Mouse (Mus musculus) CH12.LX (cell line): ENCODE measurements at regions not wholly inside any gene's neighbourhood (a gene's known extent, or its start where the extent isn't known, plus 50 kb on each side); places are given as distances from the start of the nearest gene placed in this dataset.

Source experiments
- DNase-seq: peaks from one replicate; pipeline ENCODE4 v3.0.0-alpha.2; 2013; ENCODE audit errors: extremely low read depth
- H3K27ac ChIP-seq: 2 replicates; pipeline ENCODE4 v1.5.1; 2012; ENCODE audit warnings: low read depth, mild to moderate bottlenecking, control low read depth, moderate library complexity; ENCODE audit not compliant: insufficient read depth
- H3K27me3 ChIP-seq: replicated peaks from 2 replicates; pipeline ENCODE3; 2012; ENCODE audit warnings: inconsistent platforms
- H3K36me3 ChIP-seq, 2 experiments: replicated peaks in 1 of 2; 2 replicates each; pipeline versions ENCODE3 to v1.6.1; 2012; ENCODE audit warnings: inconsistent platforms in 1 of 2, low read length in 1 of 2, mild to moderate bottlenecking in 1 of 2, mixed read lengths in 1 of 2, moderate library complexity in 1 of 2; ENCODE audit not compliant: control insufficient read depth in 1 of 2, insufficient read depth in 1 of 2
- H3K4me1 ChIP-seq, 2 experiments: 2 replicates each; pipeline ENCODE4 v1.6.1; 2012; ENCODE audit warnings: inconsistent platforms in 1 of 2, moderate library complexity in 1 of 2; ENCODE audit not compliant: insufficient read depth in 2 of 2, control insufficient read depth in 1 of 2
- H3K4me2 ChIP-seq: 2 replicates; pipeline ENCODE4 v1.6.1; 2012; ENCODE audit warnings: low read depth, mild to moderate bottlenecking, control low read depth; ENCODE audit not compliant: poor library complexity, insufficient read depth, severe bottlenecking
- H3K4me3 ChIP-seq, 3 experiments: fragments of 150-350 bp in 1 of 3; sonication (generic) in 1 of 3; replicated peaks in 1 of 3; 2 replicates each; pipeline versions ENCODE3 to v1.5.1; 2011 to 2012; ENCODE audit warnings: low read depth in 2 of 3, low read length in 2 of 3, mild to moderate bottlenecking in 2 of 3, moderate library complexity in 2 of 3, control low read depth in 1 of 3, improper control_type of control experiment in 1 of 3, inconsistent platforms in 1 of 3, mixed read lengths in 1 of 3; ENCODE audit not compliant: poor library complexity in 1 of 3
- H3K79me2 ChIP-seq: replicated peaks from 2 replicates; pipeline ENCODE4 v1.6.1; 2012; ENCODE audit warnings: mild to moderate bottlenecking, moderate library complexity; ENCODE audit not compliant: control insufficient read depth, poor library complexity, insufficient read depth, severe bottlenecking; ENCODE audit errors: extremely low read depth
- H3K9ac ChIP-seq: 2 replicates; pipeline ENCODE4 v1.6.1; 2012; ENCODE audit warnings: low read depth, mild to moderate bottlenecking, control low read depth, moderate library complexity; ENCODE audit not compliant: insufficient read depth
- H3K9me3 ChIP-seq: replicated peaks from 2 replicates; pipeline ENCODE3; 2012; ENCODE audit warnings: low read length, inconsistent platforms, mixed read lengths
- BHLHE40 ChIP-seq: IDR thresholded peaks from 2 replicates; pipeline ENCODE4 v1.6.1; 2011; ENCODE audit warnings: mild to moderate bottlenecking, low read depth, low read length, improper control_type of control experiment
- CHD1 ChIP-seq: IDR thresholded peaks from 2 replicates; pipeline ENCODE4 v1.6.1; 2012; ENCODE audit warnings: low read depth, low read length, improper control_type of control experiment, inconsistent platforms
- CTCF ChIP-seq, 2 experiments: IDR thresholded peaks in 1 of 2; conservative IDR thresholded peaks in 1 of 2; 2 replicates each; pipeline ENCODE4 v1.5.1; 2011 to 2012; ENCODE audit warnings: low read depth in 2 of 2, low read length in 2 of 2, improper control_type of control experiment in 1 of 2, inconsistent platforms in 1 of 2, mild to moderate bottlenecking in 1 of 2, moderate library complexity in 1 of 2
- ELF1 ChIP-seq: IDR thresholded peaks from 2 replicates; pipeline ENCODE4 v1.6.1; 2014; ENCODE audit warnings: low read depth, mild to moderate bottlenecking, inconsistent platforms, low read length, improper control_type of control experiment
- EP300 ChIP-seq: IDR thresholded peaks from 2 replicates; pipeline ENCODE4 v1.6.1; 2011; ENCODE audit warnings: low read length, improper control_type of control experiment
- ETS1 ChIP-seq: conservative IDR thresholded peaks from 2 replicates; pipeline ENCODE4 v1.6.1; 2012; ENCODE audit warnings: low read depth, mild to moderate bottlenecking, inconsistent platforms, low read length, improper control_type of control experiment, moderate library complexity
- HCFC1 ChIP-seq: IDR thresholded peaks from 2 replicates; pipeline ENCODE4 v1.6.1; 2012; ENCODE audit warnings: low read depth, mild to moderate bottlenecking, inconsistent platforms, low read length, improper control_type of control experiment
- JUND ChIP-seq: conservative IDR thresholded peaks from 2 replicates; pipeline ENCODE4 v1.6.1; 2011; ENCODE audit warnings: low read depth, low read length, improper control_type of control experiment
- MAFK ChIP-seq: IDR thresholded peaks from 2 replicates; pipeline ENCODE4 v1.6.1; 2011; ENCODE audit warnings: low read length, improper control_type of control experiment; ENCODE audit not compliant: insufficient replicate concordance
- MAX ChIP-seq: IDR thresholded peaks from 2 replicates; pipeline ENCODE4 v1.6.1; 2011; ENCODE audit warnings: low read length, improper control_type of control experiment
- MAZ ChIP-seq: IDR thresholded peaks from 2 replicates; pipeline ENCODE4 v1.6.1; 2012; ENCODE audit warnings: low read depth, mild to moderate bottlenecking, inconsistent platforms, low read length, improper control_type of control experiment, moderate library complexity
- MEF2A ChIP-seq: IDR thresholded peaks from 2 replicates; pipeline ENCODE4 v1.6.1; 2014; ENCODE audit warnings: low read depth, mild to moderate bottlenecking, inconsistent platforms, low read length, improper control_type of control experiment, borderline replicate concordance
- MXI1 ChIP-seq: IDR thresholded peaks from 2 replicates; pipeline ENCODE4 v1.6.1; 2011; ENCODE audit warnings: mild to moderate bottlenecking, low read depth, low read length, improper control_type of control experiment
- MYC ChIP-seq: IDR thresholded peaks from 2 replicates; pipeline ENCODE4 v1.6.1; 2011; ENCODE audit warnings: low read depth, mild to moderate bottlenecking, improper control_type of control experiment, low read length
- PAX5 ChIP-seq: IDR thresholded peaks from 2 replicates; pipeline ENCODE4 v1.6.1; 2012; ENCODE audit warnings: low read length, inconsistent platforms, mixed read lengths
- POLR2A ChIP-seq: IDR thresholded peaks from 2 replicates; pipeline ENCODE4 v1.6.1; 2011; ENCODE audit warnings: low read depth, mild to moderate bottlenecking, improper control_type of control experiment, low read length
- SMC3 ChIP-seq: IDR thresholded peaks from 2 replicates; pipeline ENCODE4 v1.6.1; 2011; ENCODE audit warnings: low read depth, low read length, improper control_type of control experiment
- TBP ChIP-seq: conservative IDR thresholded peaks from 2 replicates; pipeline ENCODE4 v1.6.1; 2011; ENCODE audit warnings: low read depth, low read length, improper control_type of control experiment
- USF1 ChIP-seq: IDR thresholded peaks from 2 replicates; pipeline ENCODE4 v1.6.1; 2014; ENCODE audit warnings: low read depth, mild to moderate bottlenecking, inconsistent platforms, low read length, improper control_type of control experiment
- USF2 ChIP-seq: conservative IDR thresholded peaks from 2 replicates; pipeline ENCODE4 v1.6.1; 2011; ENCODE audit warnings: low read depth, low read length, improper control_type of control experiment
- ZC3H11A ChIP-seq: IDR thresholded peaks from 2 replicates; pipeline ENCODE4 v1.6.1; 2012; ENCODE audit warnings: low read depth, mild to moderate bottlenecking, inconsistent platforms, low read length, improper control_type of control experiment
- ZKSCAN1 ChIP-seq: IDR thresholded peaks from 2 replicates; pipeline ENCODE4 v1.6.1; 2012; ENCODE audit warnings: low read depth, inconsistent platforms, low read length, improper control_type of control experiment, borderline replicate concordance
- ZMIZ1 ChIP-seq: IDR thresholded peaks from 2 replicates; pipeline ENCODE4 v1.6.1; 2012; ENCODE audit warnings: low read depth, mild to moderate bottlenecking, inconsistent platforms, low read length, improper control_type of control experiment
- dilution Hi-C: fragments of 300-500 bp; cut with MboI; formaldehyde crosslinking; loops from 2 replicates; pipeline ENCODE4 v1.14.3; 2020; ENCODE audit warnings: low sequenced_read_pairs; ENCODE audit not compliant: extremely low pct_unique_long_range_greater_than_20kb, extremely low pct_ligation_motif_present
- in situ Hi-C: fragments of 300-500 bp; cut with MboI; formaldehyde crosslinking; loops from 3 replicates; pipeline ENCODE4 v1.14.3; 2019; ENCODE audit warnings: low sequenced_read_pairs, low pct_ligation_motif_present, low pct_unique_long_range_greater_than_20kb, mixed read lengths

DNA sequence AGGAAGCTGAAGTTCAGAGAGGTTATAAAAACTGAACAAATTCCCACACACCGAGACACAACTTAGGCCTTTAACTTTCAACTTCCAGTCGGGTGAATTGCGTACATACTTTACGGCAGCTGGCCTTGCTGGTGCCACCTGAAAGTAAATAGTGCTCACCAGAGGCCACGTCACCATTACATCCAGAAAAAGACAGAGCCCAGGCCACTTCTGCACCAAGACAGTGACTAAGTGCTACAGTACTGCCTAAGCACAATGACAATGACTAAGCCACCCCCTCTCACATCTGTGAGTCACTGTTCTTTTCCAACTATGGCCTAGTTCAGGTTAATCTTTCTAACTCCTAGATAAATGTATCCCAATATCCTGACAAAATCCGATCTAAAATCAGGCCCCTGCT, 215.7 kb upstream of the Btbd3 start:
- Histone ChIP-seq H3K4me3 (no peak overlapping the region), H3K4me1 (no peaks in the 10 kb centered on the region), H3K79me2 (no peaks in the 10 kb centered on the region), H3K36me3 (no peaks in the 10 kb centered on the region), H3K9me3 (peaks cover 19% of the 10 kb centered on the region)
- in situ Hi-C loops (no loop called here), dilution Hi-C loops (no loop called here)
- TF ChIP-seq POLR2A (no peak), CHD1 (no peak), ZC3H11A (no peak), ELF1 (no peak), TBP (no peak), PAX5 (no peak), USF1 (no peak), JUND (no peak), MEF2A (no peak), MXI1 (no peak), SMC3 (no peak), EP300 (no peak), MAX (no peak)
- TF ChIP-seq, all 38 proteins: peak for 0
- no peak for DNase-seq
- H3K27ac ChIP-seq = no peak overlapping the region
- no peaks in the 10 kb centered on the region for H3K27me3 ChIP-seq
- no peak overlapping the region for H3K9ac ChIP-seq
- no peak overlapping the region for H3K4me2 ChIP-seq

- dilution Hi-C loops = no loop called here
- H3K4me2 ChIP-seq = no peak overlapping the region
These were observed 216.1 kb upstream of the Btbd3 start for GRCm38 (mm10) chr2:138040302-138040701.

More at GRCm38 (mm10) chr2:138040302-138040701, 216.1 kb upstream of the Btbd3 start:
- Histone ChIP-seq H3K36me3 (no peaks in the 10 kb centered on the region), H3K4me1 (no peaks in the 10 kb centered on the region), H3K79me2 (no peaks in the 10 kb centered on the region), H3K9me3 (peaks cover 19% of the 10 kb centered on the region), H3K27ac (no peak overlapping the region), H3K9ac (no peak overlapping the region), H3K4me3 (no peak overlapping the region), H3K27me3 (no peaks in the 10 kb centered on the region)
- TF ChIP-seq HCFC1 = no peak
- TF ChIP-seq ZMIZ1 = no peak
- no peak for TF ChIP-seq TBP
- TF ChIP-seq ELF1 = no peak
- no peak for TF ChIP-seq ZKSCAN1
- TF ChIP-seq MYC = no peak
- TF ChIP-seq ZC3H11A = no peak
- no peak for TF ChIP-seq CHD1
- no peak for TF ChIP-seq MAFK
- no peak for TF ChIP-seq BHLHE40
- no peak for TF ChIP-seq MEF2A
- no peak for TF ChIP-seq MXI1
- TF ChIP-seq ETS1 = no peak
- no peak for TF ChIP-seq USF2
- TF ChIP-seq CTCF (conservative IDR thresholded peaks at IDR 0.05 in 1 of 2, IDR thresholded peaks at IDR 0.05 in 1 of 2; ENCODE audit: low read depth in 2 of 2, low read length in 2 of 2) = no peak
- no peak for TF ChIP-seq USF1
- TF ChIP-seq POLR2A = no peak
- no peak for TF ChIP-seq MAZ
- no peak for TF ChIP-seq EP300
- no peak for DNase-seq
- in situ Hi-C loops = no loop called here
